Mouse (Mus musculus) spleen, postnatal 10 days (tissue): Measurements from ENCODE around the gene Brms1.

ENCODE experiments used
- DNase-seq, 2 experiments: peaks; one replicate each; pipeline ENCODE4 v3.0.0; 2021 to 2022; ENCODE audit warnings: low spot score in 2 of 2

Brms1 gene

GRCm38 (mm10) chr19:5038709-5039156 lies 2.4 kb upstream of the Brms1 start, which contains the start of the genes B4gat1 and AC124502.3:
Gene B4gat1 (plus strand): TSS chr19:5038826.
Gene AC124502.3 (plus strand): TSS chr19:5038891.
- DNase-seq = peak; percentile 69 to 87

GRCm38 (mm10) chr19:5039301-5040114 lies 1.6 kb upstream of the Brms1 start:
- DNase-seq = no peak

GRCm38 (mm10) chr19:5041588-5041987 lies 434 bp downstream of the Brms1 start:
- no peak for DNase-seq

GRCm38 (mm10) chr19:5045531-5045930 lies 4.4 kb downstream of the Brms1 start:
- DNase-seq = no peak

GRCm38 (mm10) chr19:5048138-5049056 lies 7.2 kb downstream of the Brms1 start:
- no peak for DNase-seq

GRCm38 (mm10) chr19:5049325-5049724 lies 8.2 kb downstream of the Brms1 start:
- no peak for DNase-seq

GRCm38 (mm10) chr19:5050047-5050905 lies 9.1 kb downstream of the Brms1 start, which contains the start of gene Rin1:
Gene Rin1 (plus strand): TSS chr19:5050481.
- DNase-seq = peak in 1 of 2 experiments; percentile 46

GRCm38 (mm10) chr19:5051031-5051430 lies 9.9 kb downstream of the Brms1 start:
- DNase-seq = no peak

GRCm38 (mm10) chr19:5051515-5051914 lies 10.4 kb downstream of the Brms1 start:
- no peak for DNase-seq

GRCm38 (mm10) chr19:5052166-5052822 lies 11.1 kb downstream of the Brms1 start:
- DNase-seq = no peak

GRCm38 (mm10) chr19:5052853-5053252 lies 11.7 kb downstream of the Brms1 start:
- no peak for DNase-seq

- DNase-seq = peak; percentile 60 to 83
Observed at GRCm38 (mm10) chr19:5053909-5054308, 12.8 kb downstream of the Brms1 start.

- no peak for DNase-seq
Observed at GRCm38 (mm10) chr19:5056251-5056650, 15.1 kb downstream of the Brms1 start.

- DNase-seq = no peak
Observed at GRCm38 (mm10) chr19:5057876-5058775, 17.0 kb downstream of the Brms1 start.

- DNase-seq = no peak
Observed at GRCm38 (mm10) chr19:5058801-5059771, 17.9 kb downstream of the Brms1 start.

GRCm38 (mm10) chr19:5060365-5061330 lies 19.5 kb downstream of the Brms1 start:
- no peak for DNase-seq

- no peak for DNase-seq
Observed at GRCm38 (mm10) chr19:5062041-5062440, 20.9 kb downstream of the Brms1 start.
